Mouse (Mus musculus) spleen, postnatal 4 days (tissue): ENCODE measurements around the gene Apoa5.
"Not testable (repeated sequence)": the region's sequence is repeated elsewhere in the genome, so short reads cannot be mapped to it uniquely, and the experiment has no call there.

Source experiments
- DNase-seq, 2 experiments: peaks; one replicate each; pipeline ENCODE4 v3.0.0; 2022; ENCODE audit warnings: low spot score in 2 of 2

Gene Apoa5

DNA sequence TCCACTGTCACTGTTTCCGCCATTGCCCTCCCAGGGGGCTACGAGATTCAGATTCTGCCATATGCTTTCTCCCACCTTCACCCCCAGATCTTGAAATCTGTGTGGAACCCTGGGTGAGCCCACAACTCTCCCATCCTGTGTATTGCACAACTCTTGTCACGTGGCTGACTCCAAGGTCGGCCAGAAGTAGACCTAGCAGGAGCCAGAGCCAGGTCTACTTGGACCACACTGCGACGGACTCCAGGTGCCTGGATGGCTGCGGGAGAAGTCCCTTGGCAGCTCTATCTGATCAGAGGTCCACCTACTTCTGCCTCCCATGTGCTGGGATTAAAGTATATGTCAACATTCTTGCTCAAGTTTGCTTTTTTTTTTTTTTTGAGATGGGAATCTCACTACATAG is 7.3 kb upstream of the Apoa5 start:
- no peak for DNase-seq

DNA sequence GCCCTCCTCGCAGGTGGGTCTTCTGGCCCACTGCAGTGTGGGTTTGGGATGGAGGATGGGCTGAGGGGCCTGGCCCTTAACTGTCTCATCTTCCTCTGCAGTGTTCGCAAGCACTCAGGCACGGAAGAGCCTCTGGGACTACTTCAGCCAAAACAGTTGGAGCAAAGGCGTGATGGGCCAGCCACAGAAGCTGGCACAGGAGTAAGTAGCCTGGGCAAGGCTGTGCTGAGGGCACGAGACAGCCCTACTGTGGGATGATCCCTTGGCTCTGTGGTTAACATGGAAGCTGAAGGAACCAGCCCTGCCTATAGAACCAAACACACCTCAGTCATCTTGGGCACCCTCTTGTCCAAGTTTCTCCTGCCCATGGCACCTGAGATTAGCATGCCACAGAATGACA is 692 bp downstream of the Apoa5 start:
- no peak for DNase-seq

DNA sequence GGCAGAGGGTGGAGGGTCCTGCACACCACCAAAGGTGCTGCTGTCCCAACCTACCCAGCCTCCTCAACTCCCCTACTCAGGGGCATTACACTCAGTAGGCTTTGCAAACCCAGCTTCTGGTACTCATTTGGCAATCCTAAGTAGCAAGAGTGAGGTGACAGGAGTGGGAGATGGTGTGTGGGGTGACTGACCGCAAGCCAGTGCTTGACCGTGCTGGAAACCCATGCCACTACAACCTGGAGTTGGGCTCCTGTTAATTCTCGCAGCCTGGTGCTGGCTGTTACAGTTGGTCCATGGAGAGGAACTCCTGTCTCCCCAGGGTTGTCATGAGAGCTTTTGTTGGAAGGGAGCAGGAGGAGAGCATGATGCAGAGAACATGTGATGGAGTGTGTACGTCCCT is 2.3 kb downstream of the Apoa5 start:
- DNase-seq: no peak

DNA sequence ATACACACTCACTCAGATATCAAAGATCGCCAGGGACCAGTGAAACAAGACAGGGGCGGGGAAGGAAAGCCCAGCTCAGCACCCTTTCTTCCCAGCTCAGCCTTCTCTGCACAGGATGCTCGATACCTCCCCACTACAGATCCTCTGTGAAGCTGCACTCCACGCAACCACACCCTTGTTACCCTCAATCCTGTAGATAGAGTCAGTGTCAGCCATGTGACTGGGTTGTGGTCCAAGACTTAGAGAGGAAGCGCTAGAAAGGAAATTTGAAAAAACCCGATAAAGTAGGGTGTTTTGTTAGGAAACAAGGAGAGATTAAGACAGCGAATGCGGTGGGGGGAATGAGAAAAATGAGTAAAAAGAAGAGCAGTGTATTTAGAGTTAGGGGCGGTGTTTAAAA is 3.6 kb downstream of the Apoa5 start:
- DNase-seq: no peak

DNA sequence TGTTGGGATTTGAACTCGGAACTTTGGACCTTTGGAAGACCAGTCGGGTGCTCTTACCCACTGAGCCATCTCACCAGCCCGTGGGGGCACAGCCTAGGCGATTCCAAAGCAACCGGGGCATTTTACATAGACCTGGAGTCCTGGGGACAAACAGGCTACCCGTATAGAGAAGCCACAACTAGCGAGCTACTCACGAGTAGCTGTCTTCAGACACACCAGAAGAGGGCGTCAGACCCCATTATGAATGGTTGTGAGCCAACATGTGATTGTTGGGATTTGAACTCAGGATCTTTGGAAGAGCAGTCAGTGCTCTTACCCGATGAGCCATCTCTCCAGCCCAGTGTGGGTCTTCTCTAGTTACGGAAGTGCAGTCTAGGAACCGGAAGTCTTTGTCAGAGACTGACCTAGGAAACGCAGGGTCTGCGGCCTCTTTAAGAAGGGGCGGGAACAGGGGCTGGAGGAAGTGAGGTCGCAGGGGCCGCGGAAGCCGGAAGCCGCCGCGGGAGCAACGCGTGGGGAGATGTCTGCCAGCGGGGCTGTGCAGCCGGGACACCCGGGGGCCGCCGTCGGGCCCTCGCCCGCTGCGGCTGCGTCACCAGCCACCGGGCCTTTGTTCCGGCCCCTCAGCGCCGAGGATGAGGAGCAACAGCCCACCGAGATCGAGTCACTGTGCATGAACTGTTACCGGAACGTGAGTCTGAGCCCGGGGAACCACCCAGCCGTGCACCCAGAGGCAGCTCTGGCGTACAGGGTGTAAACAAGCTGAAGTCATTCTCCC is 4.4 kb downstream of the Apoa5 start, which contains the start of gene Zpr1:
Gene Zpr1 (plus strand): TSS at position 388 of the 778 bp plus-strand sequence.
- DNase-seq: peak; percentile 82 to 91

DNA sequence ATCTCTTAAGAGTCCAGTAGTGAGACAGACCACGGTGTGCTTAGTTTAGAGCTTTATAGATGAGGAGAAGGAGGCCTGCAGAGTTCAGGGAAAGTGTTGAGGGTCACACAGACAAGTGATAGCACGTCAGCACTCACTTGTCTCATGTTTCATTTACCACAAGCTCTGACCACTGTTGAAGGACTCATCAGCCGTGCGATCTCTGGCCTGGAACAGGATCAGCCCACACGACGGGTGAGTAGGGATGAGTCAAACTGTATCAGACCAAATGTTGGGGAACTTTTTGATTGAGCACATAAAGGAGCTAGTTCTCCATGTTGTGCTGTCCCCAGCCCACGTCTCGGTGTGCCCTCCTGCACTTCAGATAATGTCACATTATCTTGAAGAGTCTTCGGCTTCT is 6.1 kb downstream of the Apoa5 start:
- no peak for DNase-seq

DNA sequence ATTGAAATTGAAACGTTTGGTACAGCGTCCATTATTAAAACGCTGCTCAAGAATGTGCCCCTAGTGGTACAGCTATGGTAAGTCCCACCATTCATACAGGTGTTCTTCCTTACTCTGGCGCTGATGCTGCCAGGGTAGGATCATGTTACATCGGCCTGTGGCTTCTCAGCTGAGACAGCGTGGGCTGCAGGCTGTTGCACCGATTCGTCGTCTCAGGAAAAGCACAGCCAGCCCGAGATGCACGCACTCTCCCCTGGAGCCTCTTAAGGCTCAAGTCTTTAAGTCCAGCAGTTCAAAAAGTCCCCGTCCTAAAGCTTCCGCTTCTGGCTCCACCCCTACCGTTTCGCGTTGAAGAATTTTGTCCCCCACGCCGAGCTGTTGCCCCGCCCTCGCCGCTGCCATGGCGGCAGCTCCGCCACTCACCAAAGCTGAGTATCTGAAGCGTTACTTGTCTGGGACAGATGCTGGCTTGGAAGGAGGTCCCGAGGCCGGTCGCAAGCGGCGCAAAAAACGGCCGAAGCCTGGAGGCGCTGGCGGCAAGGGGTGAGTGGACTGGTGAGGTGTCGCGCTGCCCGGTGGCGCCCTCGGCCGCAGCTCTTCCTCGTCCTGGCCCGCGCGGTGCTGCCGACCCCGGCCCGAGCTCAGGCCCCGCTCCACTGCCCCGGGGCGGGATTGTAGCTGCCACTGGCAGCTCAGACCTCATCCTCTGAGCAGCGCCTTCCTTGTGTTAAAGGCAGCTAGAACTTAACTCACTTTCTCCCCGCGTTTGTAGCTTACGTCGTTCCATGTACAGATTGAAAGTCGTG is 14.4 kb downstream of the Apoa5 start, which contains the start of gene Bud13:
Gene Bud13 (plus strand): TSS at position 378 of the 806 bp plus-strand sequence.
- DNase-seq: peak; percentile 97 to 99

DNA sequence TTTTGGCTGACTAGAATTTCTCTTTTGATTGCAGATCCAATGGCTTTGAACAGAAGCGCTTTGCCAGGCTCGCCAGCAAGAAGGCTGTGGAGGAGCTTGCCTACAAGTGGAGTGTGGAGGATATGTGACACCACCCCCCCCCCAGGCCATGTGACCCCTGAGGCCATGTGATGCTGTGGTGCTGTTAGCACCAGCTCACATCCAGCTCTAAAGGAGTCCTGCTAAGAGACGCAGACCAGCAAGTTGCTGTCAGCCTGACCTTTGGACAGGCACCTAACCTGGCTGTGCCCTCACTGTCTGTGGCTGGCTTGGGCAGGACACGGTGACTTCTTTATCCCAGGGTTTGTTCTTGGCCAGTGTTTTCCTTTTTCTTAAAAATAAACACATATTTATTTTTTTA is 29.9 kb downstream of the Apoa5 start:
- DNase-seq: no peak

DNA sequence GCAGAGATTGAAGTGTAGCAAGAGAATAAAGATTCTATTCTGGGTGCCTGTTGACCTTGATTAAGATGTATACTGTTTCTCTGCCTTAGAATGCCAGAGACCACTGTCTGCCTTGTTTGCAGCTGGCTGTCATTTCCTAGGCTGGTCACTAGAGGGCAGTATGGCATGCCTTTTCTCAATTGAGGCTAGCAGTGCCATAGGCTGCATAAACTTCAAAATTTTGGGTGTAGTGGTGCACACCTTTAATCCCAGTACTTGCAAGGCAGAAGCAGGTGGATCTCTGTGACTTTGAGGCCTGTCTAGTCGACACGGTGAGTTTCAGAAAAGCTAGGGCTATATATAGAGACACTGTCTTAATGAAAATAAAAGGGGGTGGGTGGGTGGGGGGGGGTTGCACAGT is 33.7 kb downstream of the Apoa5 start:
- peak; percentile 23 to 75 for DNase-seq

DNA sequence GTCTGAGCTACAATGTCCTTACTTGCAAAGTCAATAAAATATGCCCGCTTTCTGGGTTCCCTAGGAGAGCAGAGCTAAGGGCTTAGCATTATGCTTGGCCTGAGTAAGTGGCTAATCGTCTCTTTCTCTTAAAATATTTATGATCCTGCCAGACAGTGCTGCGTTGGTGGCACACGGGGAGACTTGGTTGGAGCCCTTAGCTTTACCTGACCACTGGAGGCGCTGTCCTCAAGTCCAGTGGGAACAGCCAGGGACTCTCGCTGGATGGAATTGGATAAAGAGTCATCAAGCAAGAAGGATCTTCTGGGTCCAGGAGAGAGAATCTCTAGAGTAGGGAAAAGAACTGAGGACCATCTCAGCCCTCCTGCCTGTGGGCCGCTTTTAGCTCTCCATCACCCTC is 40.7 kb downstream of the Apoa5 start:
- no peak for DNase-seq

DNA sequence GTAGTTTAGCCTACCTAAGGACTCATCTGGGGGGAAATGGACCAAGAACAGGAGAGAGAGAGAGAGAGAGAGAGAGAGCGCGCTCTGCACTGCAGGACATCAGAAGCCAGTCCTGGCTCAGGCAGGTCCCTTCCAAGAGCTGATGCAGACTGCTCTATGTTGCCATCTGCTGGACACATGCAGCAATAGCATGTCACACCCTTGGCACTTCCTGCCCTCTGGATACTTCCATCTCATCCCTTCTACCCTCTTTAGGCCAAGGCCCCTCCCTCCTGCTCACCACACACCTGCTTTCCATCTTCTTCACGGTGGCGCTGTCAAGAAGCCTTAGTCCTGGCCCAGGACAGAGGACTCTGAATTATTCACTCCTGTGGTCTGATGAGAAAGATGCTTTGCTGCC is 46.1 kb downstream of the Apoa5 start:
- DNase-seq: peak; percentile 46 to 80

DNA sequence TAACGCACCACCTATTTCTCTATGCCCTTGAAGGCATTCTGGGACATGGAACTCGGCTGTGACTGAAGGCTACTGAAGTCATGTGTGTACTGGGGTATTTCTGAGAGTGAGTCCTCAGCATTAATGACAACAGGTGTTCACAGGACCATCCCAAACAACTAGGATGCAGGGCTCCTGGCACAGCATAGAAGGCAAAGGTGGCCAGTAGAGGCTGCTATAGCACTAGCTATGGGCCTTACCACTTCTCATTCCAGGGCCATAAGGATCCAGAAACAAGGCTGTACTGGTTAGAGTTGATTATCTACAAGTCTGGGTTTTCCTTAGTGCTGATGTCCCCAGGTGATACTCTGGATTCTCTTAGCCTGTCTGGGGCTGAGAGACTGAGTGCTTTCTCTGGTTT is 46.5 kb downstream of the Apoa5 start:
- no peak for DNase-seq

DNA sequence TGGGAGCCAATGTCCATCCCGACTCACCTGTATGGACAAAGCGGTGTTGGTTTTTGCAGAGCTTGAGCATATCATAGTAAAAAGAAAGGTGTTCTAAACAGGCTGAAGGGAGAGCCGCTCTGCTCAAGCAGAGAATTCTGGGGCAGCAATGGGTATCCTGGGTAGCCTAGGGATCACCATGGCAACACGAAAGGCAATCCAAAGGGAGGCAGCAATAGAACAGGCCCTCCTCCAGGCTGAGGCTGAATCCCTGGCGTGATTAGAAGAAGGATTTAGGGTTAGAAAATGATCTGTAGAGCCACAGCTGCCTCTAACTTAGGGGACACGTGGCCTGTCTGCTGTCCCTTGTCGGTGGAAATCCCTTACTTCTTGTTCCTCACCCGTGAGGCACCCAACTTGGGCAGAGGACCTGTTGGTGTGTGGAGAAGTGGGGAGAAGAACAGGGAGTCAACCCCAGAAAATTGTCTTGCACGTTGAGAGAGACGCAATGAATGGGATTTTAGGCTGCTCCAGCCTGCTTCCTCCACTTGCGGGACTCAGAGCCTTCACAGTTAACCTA is 47.5 kb downstream of the Apoa5 start:
- DNase-seq: no peak

DNA sequence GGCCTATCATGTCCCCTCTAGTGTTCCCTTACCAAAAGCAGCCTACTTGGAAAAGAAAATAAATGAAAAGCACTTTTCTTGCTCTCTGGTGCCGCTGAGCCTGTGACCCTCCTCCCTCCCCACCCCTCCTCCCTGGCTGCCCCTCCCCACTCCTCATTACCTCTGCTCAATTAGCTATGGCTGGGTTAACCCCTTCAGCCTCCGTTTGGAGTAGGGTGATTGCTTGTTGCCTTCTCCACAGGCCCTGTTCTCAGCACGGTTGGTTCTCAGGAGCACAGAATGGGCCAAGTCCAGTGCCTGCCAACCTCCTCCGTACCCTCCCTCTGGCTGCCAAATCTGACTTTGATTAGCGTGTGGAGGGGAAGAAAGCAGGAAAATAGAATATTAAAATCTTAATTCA is 48.0 kb downstream of the Apoa5 start:
- DNase-seq: no peak

DNA sequence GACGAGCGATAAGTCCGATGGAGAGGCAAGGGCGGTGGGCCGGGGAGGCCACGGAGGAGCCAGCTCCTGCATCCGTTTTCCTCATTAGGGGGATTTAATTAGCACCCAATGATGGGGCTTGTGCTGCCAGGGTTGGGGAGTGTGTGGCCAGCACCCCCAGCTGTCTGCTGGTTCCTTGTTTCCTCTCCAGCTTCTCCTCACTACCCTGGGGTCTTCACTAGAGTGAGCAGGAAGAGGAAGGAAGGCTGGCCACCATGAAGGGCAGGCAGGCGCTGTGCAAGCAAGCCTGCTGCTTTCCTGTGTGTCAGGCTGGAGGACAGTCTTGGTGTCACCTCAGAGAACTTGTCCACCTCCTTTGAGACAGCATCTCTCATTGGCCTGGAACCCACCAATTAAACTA is 48.5 kb downstream of the Apoa5 start:
- DNase-seq: no peak

DNA sequence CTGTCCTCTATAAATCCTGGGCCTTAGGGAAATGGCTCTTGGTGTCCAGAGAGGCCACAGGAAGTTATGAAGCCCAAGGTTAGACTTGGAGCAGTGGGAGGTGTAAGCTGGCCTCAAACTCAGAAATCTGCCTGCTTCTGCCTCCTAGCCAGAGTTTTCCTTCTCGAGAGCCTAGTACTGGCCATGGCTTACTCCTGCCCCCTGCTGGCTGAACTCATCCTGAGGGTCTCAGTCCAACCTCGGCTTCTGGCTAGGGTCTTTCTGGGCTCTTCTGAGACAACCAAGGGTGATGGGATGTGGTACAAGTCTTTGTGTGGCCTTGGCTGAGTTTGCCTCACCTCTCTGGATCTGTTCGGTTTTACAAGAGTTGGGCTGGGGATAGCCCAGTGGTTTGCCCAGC is 49.5 kb downstream of the Apoa5 start:
- no peak for DNase-seq

DNA sequence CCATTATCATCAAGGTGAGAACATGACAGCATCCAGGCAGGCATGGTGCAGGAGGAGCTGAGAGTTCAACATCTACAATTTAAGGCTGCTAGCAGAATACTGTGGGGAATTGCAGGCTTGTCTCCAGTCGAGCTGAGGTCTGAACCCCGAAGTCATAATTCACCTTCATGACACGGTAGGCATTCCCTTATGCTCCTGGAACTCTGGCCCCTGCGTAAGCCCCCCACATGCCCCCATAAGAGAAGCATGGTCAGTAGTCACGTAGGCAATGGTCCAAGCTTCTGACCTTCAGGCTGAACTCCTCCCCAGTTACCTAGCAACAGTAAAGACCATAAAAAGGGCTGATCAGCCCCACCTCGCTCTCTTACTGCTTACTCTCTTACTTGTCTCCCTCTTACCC is 51.5 kb downstream of the Apoa5 start, which contains the start of gene 4931429L15Rik:
Gene 4931429L15Rik (minus strand): TSS at position 101 of the 400 bp plus-strand sequence.
- not testable (repeated sequence) for DNase-seq

DNA sequence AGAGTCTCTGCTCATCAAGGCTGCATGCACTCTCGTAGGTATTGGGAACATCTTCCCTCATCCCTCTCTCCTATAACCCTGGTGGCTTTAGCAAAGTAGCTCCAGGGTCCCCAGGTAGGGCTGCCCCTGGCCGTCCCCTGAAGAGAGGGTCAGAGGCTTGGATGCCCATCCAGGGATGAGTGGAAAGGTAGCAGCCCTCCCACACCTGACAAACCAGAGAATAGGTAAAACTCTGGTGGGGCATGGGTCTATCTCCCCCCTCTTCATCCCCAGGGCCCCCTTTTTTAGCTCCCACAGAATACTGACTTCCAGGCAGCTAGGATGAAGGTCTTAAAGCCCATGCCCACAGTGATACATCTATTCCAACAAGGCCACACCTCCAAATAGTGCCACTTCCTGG is 52.0 kb downstream of the Apoa5 start:
- DNase-seq: no peak
